Mouse (Mus musculus) MEL (cell line): ENCODE results near the gene Fam169b. TPM values are rescaled to one million over a fixed set of nuclear protein-coding genes. Genes with fewer than 3 reads are reported as not detected.

Experiments used
- DNase-seq: peaks from one replicate; pipeline ENCODE4 v3.0.0; 2011; ENCODE audit warnings: low read depth, low spot score
- H3K27ac ChIP-seq: 2 replicates; pipeline ENCODE4 v1.5.1; 2012; ENCODE audit warnings: low read depth, mild to moderate bottlenecking, control low read depth, low read length, moderate library complexity; ENCODE audit not compliant: control insufficient read depth
- H3K27me3 ChIP-seq, 2 experiments: fragments of 150-350 bp in 1 of 2; sonication (generic) in 1 of 2; 2 replicates each; pipeline ENCODE4 v1.6.1; 2012; ENCODE audit warnings: low read length in 2 of 2, mild to moderate bottlenecking in 2 of 2, improper control_type of control experiment in 1 of 2, moderate library complexity in 1 of 2; ENCODE audit not compliant: insufficient read depth in 2 of 2, control insufficient read depth in 1 of 2
- H3K36me3 ChIP-seq, 2 experiments: 2 replicates each; pipeline ENCODE4 v1.6.1; 2012 to 2014; ENCODE audit warnings: low read length in 2 of 2, improper control_type of control experiment in 1 of 2, inconsistent platforms in 1 of 2, mild to moderate bottlenecking in 1 of 2; ENCODE audit not compliant: insufficient read depth in 2 of 2, control insufficient read depth in 1 of 2
- H3K4me1 ChIP-seq, 2 experiments: fragments of 150-350 bp in 1 of 2; sonication (generic) in 1 of 2; 2 replicates each; pipeline ENCODE4 v1.6.1; 2012; ENCODE audit warnings: low read length in 2 of 2, improper control_type of control experiment in 1 of 2, mild to moderate bottlenecking in 1 of 2; ENCODE audit not compliant: insufficient read depth in 2 of 2, control insufficient read depth in 1 of 2
- H3K4me3 ChIP-seq, 2 experiments: fragments of 150-350 bp in 1 of 2; sonication (generic) in 1 of 2; 2 replicates each; pipeline ENCODE4 v1.5.1; 2012; ENCODE audit warnings: low read depth in 2 of 2, low read length in 2 of 2, mild to moderate bottlenecking in 2 of 2, moderate library complexity in 2 of 2, control low read depth in 1 of 2, improper control_type of control experiment in 1 of 2; ENCODE audit not compliant: control insufficient read depth in 1 of 2, insufficient read depth in 1 of 2
- H3K79me2 ChIP-seq: 2 replicates; pipeline ENCODE4 v1.6.1; 2012; ENCODE audit warnings: mild to moderate bottlenecking, low read length, moderate library complexity; ENCODE audit not compliant: control insufficient read depth, poor library complexity, insufficient read depth
- H3K9ac ChIP-seq: 2 replicates; pipeline ENCODE4 v1.6.1; 2012; ENCODE audit warnings: low read depth, mild to moderate bottlenecking, control low read depth, low read length, moderate library complexity; ENCODE audit not compliant: control insufficient read depth, poor library complexity, severe bottlenecking
- H3K9me3 ChIP-seq: fragments of 150-350 bp; sonication (generic); replicated peaks from 2 replicates; pipeline ENCODE4 v1.6.1; 2012; ENCODE audit warnings: mild to moderate bottlenecking, low read length, improper control_type of control experiment, moderate library complexity; ENCODE audit not compliant: insufficient read depth
- BHLHE40 ChIP-seq: IDR thresholded peaks from 2 replicates; pipeline ENCODE4 v1.6.1; 2012; ENCODE audit warnings: low read depth, mild to moderate bottlenecking, inconsistent platforms, low read length, improper control_type of control experiment, borderline replicate concordance
- CTCF ChIP-seq, 3 experiments: IDR thresholded peaks in 2 of 3; conservative IDR thresholded peaks in 1 of 3; 2 replicates each; pipeline ENCODE4 v1.5.1; 2011 to 2012; ENCODE audit warnings: low read length in 3 of 3, low read depth in 2 of 3, mild to moderate bottlenecking in 2 of 3, improper control_type of control experiment in 1 of 3, inconsistent platforms in 1 of 3, mixed read lengths in 1 of 3, moderate library complexity in 1 of 3; ENCODE audit not compliant: control insufficient read depth in 1 of 3, insufficient read depth in 1 of 3, poor library complexity in 1 of 3, severe bottlenecking in 1 of 3
- E2F4 ChIP-seq: IDR thresholded peaks from 2 replicates; pipeline ENCODE4 v1.6.1; 2011; ENCODE audit warnings: low read depth, low read length, improper control_type of control experiment, borderline replicate concordance
- ELF1 ChIP-seq: IDR thresholded peaks from 2 replicates; pipeline ENCODE4 v1.6.1; 2014; ENCODE audit warnings: low read depth, mild to moderate bottlenecking, inconsistent platforms, low read length, improper control_type of control experiment, moderate library complexity
- EP300 ChIP-seq, 2 experiments: IDR thresholded peaks; 2 replicates each; pipeline ENCODE4 v1.6.1; 2011; ENCODE audit warnings: improper control_type of control experiment in 2 of 2, low read length in 2 of 2, low read depth in 1 of 2, mild to moderate bottlenecking in 1 of 2
- GABPA ChIP-seq: IDR thresholded peaks from 2 replicates; pipeline ENCODE4 v1.6.1; 2012; ENCODE audit warnings: low read depth, mild to moderate bottlenecking, inconsistent platforms, low read length, improper control_type of control experiment, moderate library complexity
- GATA1 ChIP-seq: IDR thresholded peaks from 2 replicates; pipeline ENCODE4 v1.6.1; 2011; ENCODE audit warnings: low read depth, low read length, improper control_type of control experiment
- JUND ChIP-seq: IDR thresholded peaks from 2 replicates; pipeline ENCODE4 v1.6.1; 2011; ENCODE audit warnings: low read depth, mild to moderate bottlenecking, improper control_type of control experiment, low read length
- MAFK ChIP-seq: IDR thresholded peaks from 2 replicates; pipeline ENCODE4 v1.6.1; 2011; ENCODE audit warnings: low read depth, mild to moderate bottlenecking, low read length, improper control_type of control experiment, borderline replicate concordance
- MEF2A ChIP-seq: IDR thresholded peaks from 2 replicates; pipeline ENCODE4 v1.6.1; 2014; ENCODE audit warnings: low read depth, mild to moderate bottlenecking, inconsistent platforms, low read length, improper control_type of control experiment; ENCODE audit not compliant: poor library complexity, insufficient replicate concordance, severe bottlenecking; ENCODE audit errors: extremely low read depth
- MXI1 ChIP-seq: IDR thresholded peaks from 2 replicates; pipeline ENCODE4 v1.6.1; 2011; ENCODE audit warnings: mild to moderate bottlenecking, low read depth, low read length, improper control_type of control experiment
- MYB ChIP-seq: IDR thresholded peaks from 2 replicates; pipeline ENCODE4 v1.6.1; 2011; ENCODE audit warnings: mild to moderate bottlenecking, low read depth, low read length, improper control_type of control experiment
- NRF1 ChIP-seq: IDR thresholded peaks from 2 replicates; pipeline ENCODE4 v1.6.1; 2014; ENCODE audit warnings: low read depth, mild to moderate bottlenecking, inconsistent platforms, low read length, improper control_type of control experiment, moderate library complexity; ENCODE audit not compliant: poor library complexity, insufficient read depth, severe bottlenecking
- POLR2AphosphoS5 ChIP-seq: IDR thresholded peaks from 2 replicates; pipeline ENCODE4 v1.6.1; 2012; ENCODE audit warnings: low read depth, borderline replicate concordance, mild to moderate bottlenecking, inconsistent platforms, low read length, moderate library complexity, mixed read lengths
- TBP ChIP-seq: IDR thresholded peaks from 2 replicates; pipeline ENCODE4 v1.8.0; 2011; ENCODE audit warnings: low read depth, low read length, improper control_type of control experiment
- USF1 ChIP-seq: IDR thresholded peaks from 2 replicates; pipeline ENCODE4 v1.6.1; 2014; ENCODE audit warnings: low read depth, mild to moderate bottlenecking, inconsistent platforms, low read length, improper control_type of control experiment, moderate library complexity
- ZC3H11A ChIP-seq: IDR thresholded peaks from 2 replicates; pipeline ENCODE4 v1.6.1; 2012; ENCODE audit warnings: low read depth, mild to moderate bottlenecking, inconsistent platforms, low read length, improper control_type of control experiment
- ZKSCAN1 ChIP-seq: IDR thresholded peaks from 2 replicates; pipeline ENCODE4 v1.6.1; 2012; ENCODE audit warnings: low read depth, mild to moderate bottlenecking, inconsistent platforms, low read length, improper control_type of control experiment, moderate library complexity
- ZMIZ1 ChIP-seq: IDR thresholded peaks from 2 replicates; pipeline ENCODE4 v1.6.1; 2012; ENCODE audit warnings: low read depth, mild to moderate bottlenecking, inconsistent platforms, low read length, improper control_type of control experiment, moderate library complexity
- ZNF384 ChIP-seq: IDR thresholded peaks from 2 replicates; pipeline ENCODE4 v1.6.1; 2012; ENCODE audit warnings: low read depth, mild to moderate bottlenecking, inconsistent platforms, low read length, improper control_type of control experiment
- polyA plus RNA-seq, 2 experiments: library from polyadenylated mRNA; stranded (reverse) in 1 of 2; unstranded in 1 of 2; fragments of >175 nt in 1 of 2; fragments of >200 nt in 1 of 2; gene quantifications; 2 replicates each; pipeline versions ENCODE4 v1.2.1 to v1.2.4; 2012; ENCODE audit warnings: low replicate concordance in 2 of 2, low read depth in 1 of 2; ENCODE audit not compliant: insufficient read length in 2 of 2, insufficient read depth in 1 of 2, missing spikeins in 1 of 2
- total RNA-seq: library from RNA; depleted of rRNA; stranded (reverse); fragments of 300-350 nt; gene quantifications from 2 replicates; pipeline ENCODE4 v1.2.3, GENCODE M21; 2012

Fam169b gene
- total and polyA plus RNA-seq, 3 experiments: not detected

DNA sequence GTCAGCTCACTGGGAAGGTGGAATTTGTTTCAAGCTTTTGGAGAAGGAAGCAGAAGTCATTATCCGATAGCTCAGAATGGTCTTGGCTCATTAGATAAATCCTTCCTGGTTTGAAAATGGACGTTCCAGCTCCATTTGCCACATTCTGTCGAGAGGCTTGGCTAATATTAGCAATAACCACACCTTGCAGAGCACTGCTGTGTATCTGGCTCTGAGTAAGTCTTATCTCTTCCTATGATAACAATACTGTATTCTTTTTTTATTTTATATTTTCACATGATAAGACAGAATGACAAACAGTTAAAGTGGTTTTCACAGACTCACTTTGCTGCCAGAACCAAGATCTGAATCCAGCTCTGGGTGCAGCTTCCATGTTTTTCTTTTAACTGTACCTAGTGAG is 113.1 kb downstream of the Fam169b start:
- no peaks in the 10 kb centered on the region for H3K27me3 ChIP-seq
- H3K36me3 ChIP-seq: no peaks in the 10 kb centered on the region

DNA sequence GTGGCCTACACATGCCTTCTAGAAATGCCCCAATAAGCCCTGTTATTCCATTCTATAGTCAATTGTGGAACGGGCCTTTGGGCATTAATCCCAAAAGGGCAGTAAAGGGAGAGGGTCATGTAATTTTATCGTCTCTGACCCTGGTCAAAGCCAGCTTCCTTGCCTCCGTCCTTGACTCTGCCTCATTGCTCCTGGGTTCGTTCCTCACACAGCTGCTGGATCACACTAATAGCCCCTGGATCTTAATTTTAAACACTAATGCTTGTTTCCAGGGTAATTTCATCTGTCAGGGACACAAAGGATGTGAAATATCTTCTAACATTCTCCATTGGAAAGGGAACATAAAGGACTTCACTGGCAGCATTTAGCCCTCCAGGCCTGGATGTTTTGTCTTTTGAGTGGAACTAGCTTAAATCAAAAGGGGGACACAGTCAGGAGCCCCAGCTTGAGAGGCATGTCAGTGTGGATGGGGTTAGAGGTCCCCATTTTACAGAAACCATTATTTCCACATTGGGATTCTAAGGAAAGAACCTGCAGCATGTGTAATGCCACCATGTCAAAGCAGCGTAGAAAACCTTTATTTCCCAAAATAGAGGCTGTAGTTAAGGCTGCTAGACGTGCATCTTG is 122.2 kb downstream of the Fam169b start:
- Histone ChIP-seq H3K4me3 (no peak overlapping the region), H3K9ac (no peak overlapping the region), H3K79me2 (no peaks in the 10 kb centered on the region), H3K27ac (no peak overlapping the region), H3K4me1 (no peaks in the 10 kb centered on the region), H3K27me3 (no peaks in the 10 kb centered on the region), H3K36me3 (no peaks in the 10 kb centered on the region), H3K9me3 (no peaks in the 10 kb centered on the region)
- TF ChIP-seq MEF2A: no peak
- DNase-seq: no peak

More for the DNA sequence above, 113.1 kb downstream of the Fam169b start:
- DNase-seq: no peak
- H3K9me3 ChIP-seq: no peaks in the 10 kb centered on the region
- no peak overlapping the region for H3K27ac ChIP-seq
- TF ChIP-seq MAFK (no peak), E2F4 (no peak), JUND (no peak), ZMIZ1 (no peak), ELF1 (no peak), NRF1 (no peak), POLR2AphosphoS5 (no peak), ZKSCAN1 (no peak), ZNF384 (no peak), MYB (no peak), EP300 (IDR thresholded peaks at IDR 0.05; ENCODE audit: low read depth in 1 of 2, low read length in 2 of 2) (no peak), ZC3H11A (no peak), CTCF (IDR thresholded peaks at IDR 0.05 in 2 of 3, conservative IDR thresholded peaks at IDR 0.05 in 1 of 3; ENCODE audit: control insufficient read depth in 1 of 3, insufficient read depth in 1 of 3, low read depth in 2 of 3, low read length in 3 of 3, poor library complexity in 1 of 3, severe bottlenecking in 1 of 3) (no peak), GABPA (no peak), MEF2A (no peak), MXI1 (no peak), BHLHE40 (no peak), GATA1 (no peak), USF1 (no peak), TBP (no peak)
- H3K9ac ChIP-seq: no peak overlapping the region
- no peaks in the 10 kb centered on the region for H3K4me1 ChIP-seq
- H3K4me3 ChIP-seq: no peak overlapping the region
- H3K79me2 ChIP-seq: no peaks in the 10 kb centered on the region
